Mouse (Mus musculus) right cerebral cortex, postnatal 25 days (tissue): ENCODE measurements around the gene Zbtb38.

Experiments
- DNase-seq: peaks from one replicate; pipeline ENCODE4 v3.0.0; 2022

Zbtb38 gene

DNA sequence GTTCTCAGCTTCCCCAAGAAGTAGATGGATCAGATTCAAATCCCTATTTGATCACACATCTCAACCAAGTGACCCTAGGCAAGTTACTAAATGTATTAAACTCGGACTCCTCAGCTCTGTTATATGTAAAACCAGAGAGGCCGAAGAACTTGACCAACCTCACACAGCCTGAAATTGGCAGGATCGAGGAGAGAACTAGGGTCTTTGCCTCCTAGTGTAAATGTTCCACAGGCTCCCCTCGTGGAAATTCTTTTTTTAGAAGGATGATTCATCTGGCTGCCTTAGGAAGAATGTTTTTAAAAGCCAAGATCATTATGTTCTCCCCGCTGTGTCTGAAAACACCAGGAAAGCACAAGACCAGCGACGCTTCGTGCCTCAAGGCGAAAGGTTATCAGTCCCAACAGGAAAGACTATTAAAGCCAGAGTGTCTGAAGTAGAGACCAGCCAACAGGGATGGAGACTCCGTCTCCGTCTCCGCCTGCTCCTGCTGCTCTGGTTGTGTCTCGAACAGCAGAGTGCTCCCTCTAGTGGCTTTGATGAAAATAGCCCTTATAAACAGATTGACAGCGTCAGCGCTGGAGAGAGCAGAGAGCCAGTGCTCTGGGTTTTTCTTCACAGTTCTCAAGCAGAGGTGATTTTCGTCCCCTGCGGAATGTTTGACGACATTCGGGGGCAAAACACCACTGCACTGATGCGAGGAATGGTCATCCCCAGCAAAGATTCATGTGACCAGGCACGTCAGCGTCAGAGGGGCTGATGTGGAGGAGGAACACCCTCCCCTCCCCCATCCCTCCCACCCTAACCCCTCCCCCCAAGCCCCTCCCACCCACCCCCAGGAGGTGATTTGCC is 6.3 kb upstream of the Zbtb38 start:
- DNase-seq, result peak; percentile 70

GRCm38 (mm10) chr9:96756638-96757435 is 4.2 kb upstream of the Zbtb38 start:
- DNase-seq, result no peak

DNA sequence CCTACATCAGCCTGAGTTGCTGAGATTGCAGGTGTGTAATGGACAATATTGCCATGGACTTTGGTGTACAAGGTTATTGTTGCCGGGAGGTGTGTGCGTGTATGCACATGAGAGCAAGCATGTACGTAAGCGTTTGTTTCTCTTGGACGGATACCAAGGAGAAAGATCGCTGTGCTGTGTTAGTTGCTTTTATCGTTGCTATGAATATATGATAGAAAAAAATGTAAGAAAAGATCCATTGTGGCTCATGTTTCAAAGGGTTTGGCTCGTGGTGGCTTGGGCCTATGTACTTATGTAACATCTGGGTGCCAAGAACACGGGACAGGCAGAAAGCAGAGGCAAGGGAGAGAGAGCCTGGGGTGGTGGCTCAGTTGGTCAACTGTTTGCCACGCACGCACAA is 3.1 kb upstream of the Zbtb38 start:
- no peak for DNase-seq

- DNase-seq, result no peak
Measured at GRCm38 (mm10) chr9:96754625-96754969, 2.0 kb upstream of the Zbtb38 start.

GRCm38 (mm10) chr9:96753921-96754624 is 1.4 kb upstream of the Zbtb38 start:
- DNase-seq, result no peak

- no peak for DNase-seq
Measured at GRCm38 (mm10) chr9:96753392-96753791, 761 bp upstream of the Zbtb38 start.

GRCm38 (mm10) chr9:96751821-96752602 is 619 bp downstream of the Zbtb38 start:
- DNase-seq, result no peak

DNA sequence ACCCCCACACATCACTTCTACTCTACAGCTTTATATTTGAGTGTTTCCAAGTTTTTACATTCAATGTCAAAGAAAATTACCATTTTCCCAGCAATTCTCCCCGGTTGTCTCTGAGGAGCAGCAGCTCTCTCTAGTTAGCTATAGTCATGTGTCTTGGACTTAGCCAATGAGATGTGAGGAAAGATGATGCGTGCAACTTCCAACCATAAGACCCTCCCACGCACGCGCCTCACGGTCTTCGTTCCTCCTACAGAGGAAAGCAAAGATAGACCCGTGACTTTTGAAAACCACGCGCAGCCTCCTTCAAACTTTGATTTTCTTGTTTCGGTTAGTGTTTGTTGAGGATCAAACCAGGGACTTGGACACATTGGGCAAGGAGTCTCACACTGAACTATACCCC is 2.0 kb downstream of the Zbtb38 start:
- no peak for DNase-seq

DNA sequence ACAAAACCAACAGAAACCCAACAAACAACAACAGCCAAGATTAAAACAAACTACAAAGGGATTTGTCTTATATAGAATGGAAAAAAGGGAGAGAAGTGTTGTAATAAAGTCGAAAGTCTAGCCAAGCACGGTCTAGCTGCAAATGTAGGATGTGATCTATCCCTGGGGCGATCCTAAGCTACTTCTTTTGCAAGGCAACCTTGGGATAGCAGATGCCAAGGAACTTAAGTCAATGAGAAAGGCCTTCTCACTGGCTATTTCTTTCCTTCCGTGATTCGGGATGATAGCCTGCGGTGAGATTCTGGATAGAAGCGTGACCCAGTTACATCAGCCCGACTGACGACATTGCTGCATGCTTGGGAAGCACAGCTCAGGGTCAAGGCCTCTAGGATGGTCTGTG is 6.1 kb downstream of the Zbtb38 start:
- DNase-seq, result no peak

DNA sequence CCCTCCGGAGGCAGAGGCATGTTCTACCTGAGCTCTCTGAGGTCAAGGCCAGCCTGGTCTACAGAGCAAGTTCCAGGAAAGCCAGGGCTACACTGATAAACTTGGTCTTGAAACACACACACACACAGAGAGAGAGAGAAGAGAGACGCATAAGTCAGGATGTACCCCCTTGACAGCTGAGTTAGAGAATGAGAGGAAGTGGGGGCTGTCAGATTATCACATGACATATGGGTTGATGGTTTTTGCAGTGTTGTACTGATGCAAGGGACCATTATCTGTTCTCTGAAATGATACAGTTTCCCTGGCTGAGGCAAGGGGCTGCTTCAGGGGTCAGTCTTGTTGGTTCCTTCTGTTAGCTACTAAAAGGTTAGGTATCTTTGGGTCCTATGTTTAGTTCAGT is 7.7 kb downstream of the Zbtb38 start:
- DNase-seq, result no peak

DNA sequence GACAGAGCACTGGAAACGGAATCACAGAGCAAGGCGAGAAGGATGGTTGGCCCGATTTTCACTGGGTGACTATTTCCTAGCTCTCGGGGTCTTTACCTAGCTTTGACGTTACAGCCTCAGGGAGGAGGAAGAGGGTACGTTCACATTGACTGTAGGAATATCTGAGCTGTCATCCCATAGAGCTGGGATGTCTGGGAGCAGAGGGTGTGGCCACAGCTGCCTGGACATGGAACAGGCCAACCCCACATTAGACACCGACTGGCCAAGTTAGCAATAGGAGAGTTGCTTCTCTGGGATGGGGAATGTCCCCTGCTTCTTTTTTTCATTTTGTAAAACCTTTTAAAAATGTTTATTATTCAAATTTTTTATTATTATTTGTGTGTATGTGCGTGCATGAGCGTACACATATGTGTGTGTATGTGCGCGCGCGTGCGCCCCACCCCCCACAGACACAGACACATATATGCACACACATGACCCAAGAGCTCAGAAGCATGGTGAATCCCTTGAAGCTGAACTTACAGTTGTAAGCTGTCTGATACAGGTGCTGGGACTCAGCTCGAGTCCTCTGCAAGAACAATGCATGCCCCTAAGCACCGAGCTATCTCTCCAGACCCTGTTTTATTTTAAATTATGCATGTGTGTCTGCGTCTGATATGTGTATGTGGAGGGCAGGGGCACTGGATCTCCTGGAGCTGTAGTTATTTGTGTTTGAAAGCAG is 11.1 kb downstream of the Zbtb38 start:
- DNase-seq, result no peak

DNA sequence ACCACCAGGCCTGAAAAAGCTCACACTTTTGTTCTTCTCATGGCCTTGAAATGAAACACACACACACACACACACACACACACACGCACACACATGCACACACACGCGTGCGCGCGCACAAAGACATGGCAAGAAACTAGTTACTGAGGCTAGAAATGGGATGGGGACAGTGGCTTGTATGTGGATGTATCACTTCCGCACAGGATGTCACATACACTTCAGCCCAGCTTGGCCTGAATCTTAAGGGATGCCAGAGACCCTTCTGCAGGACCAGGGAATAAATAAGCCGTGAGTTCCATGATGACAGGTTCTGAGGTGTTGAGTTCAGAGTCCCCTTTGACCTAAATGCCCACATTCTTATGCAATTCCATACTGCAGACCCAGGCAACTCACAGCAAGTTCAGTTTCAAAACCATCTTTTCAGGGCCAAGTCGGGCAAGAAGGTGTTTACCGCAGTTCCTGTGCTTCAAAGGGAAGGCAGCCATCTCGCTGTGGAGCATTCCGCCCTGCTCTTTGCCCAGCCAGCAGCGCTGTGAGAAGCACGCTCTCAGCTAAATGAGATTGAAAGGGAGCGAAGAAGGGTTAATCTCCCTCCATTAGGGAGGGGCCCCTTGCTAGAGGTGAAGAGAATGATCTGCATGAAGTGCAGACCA is 11.8 kb downstream of the Zbtb38 start:
- no peak for DNase-seq

GRCm38 (mm10) chr9:96739808-96740711 is 12.6 kb downstream of the Zbtb38 start:
- peak; percentile 50 for DNase-seq

GRCm38 (mm10) chr9:96738563-96739355 is 13.9 kb downstream of the Zbtb38 start:
- no peak for DNase-seq

DNA sequence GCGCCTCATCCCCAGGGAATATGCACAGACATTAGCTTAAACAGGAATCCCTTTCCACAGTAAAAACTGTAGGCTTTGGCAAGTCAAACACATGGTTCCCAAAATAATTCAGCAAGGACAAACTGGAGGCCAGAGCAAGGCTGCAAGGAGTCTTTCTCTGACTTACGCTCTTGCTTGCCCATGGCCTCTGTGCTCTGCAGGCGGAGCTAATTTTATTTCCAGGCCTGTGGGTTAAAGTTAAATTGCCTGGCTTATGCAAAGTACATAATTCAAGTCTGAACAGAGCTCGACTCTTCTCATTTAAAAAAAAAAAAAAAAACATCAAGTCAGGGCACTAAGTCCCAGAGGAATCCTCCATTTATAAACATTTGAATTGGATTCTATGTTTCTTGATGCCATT is 16.7 kb downstream of the Zbtb38 start:
- DNase-seq, result no peak

DNA sequence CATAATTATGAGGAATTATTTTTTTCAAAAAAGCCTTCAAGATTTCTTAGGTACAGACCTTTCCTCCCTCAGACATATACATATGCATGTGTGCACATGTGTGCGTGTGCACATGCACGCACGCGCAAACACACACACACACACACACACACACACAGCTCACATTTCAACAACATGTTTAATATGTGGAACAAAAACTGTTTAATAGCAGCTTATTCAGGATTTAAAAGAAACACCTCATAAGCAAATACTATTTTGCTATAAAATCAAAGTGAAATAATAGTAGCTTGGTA is 19.3 kb downstream of the Zbtb38 start:
- no peak for DNase-seq

DNA sequence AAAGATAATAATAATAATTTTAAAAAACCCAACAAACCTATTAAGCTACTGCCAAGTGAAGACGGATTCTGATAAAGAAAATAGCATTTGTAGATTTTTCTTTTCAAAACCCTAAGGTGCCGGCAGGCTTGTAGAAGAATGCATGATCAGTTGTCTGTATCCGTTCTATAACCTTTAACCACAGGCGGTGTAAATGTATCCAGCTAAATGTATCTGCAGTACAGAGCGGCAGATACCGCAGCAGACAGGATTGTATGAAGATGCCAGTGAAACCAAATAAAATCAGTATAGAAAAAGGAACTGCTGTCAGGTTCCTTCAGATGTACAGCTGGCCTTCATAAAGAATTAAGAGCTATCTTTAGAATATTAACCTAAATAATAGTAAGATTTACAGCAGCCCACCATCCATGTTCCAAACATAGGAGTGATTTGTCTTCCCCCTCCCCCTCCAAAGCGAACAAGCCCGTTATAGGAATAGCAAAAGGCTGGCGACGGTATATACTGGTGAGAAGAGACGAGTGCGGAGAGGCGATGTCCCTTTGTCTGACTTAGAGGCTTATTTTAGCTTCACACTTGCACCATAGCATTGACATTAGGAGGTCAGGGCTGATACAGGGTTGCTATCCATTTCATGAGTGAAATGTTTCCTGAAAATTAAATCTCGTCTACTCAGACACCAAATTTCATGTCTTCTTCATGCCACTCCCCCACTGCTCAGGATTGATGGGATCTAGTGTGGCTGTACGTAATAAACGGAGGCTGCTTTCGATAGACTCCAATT is 19.8 kb downstream of the Zbtb38 start:
- DNase-seq, result peak; percentile 42

- DNase-seq, result peak; percentile 66
Measured at GRCm38 (mm10) chr9:96731961-96732511, 20.6 kb downstream of the Zbtb38 start.
